Mouse (Mus musculus) heart, adult 2 months (tissue): ENCODE data around the gene Rcan1. TPM values are rescaled to one million over a fixed set of nuclear protein-coding genes. Genes with fewer than 3 reads are reported as not detected.

ENCODE experiments used
- DNase-seq, 2 experiments: peaks; one replicate each; pipeline ENCODE4 v3.0.0; 2021
- H3K27ac ChIP-seq: fragments of 200-600 bp; 2 replicates; pipeline ENCODE4 v1.8.1; 2022
- H3K27me3 ChIP-seq: fragments of 200-500 bp; 2 replicates; pipeline ENCODE4 v1.6.1; 2012; ENCODE audit warnings: mild to moderate bottlenecking, low read length, inconsistent platforms, mixed read lengths; ENCODE audit not compliant: control insufficient read depth, insufficient read depth
- H3K36me3 ChIP-seq: fragments of 200-500 bp; 2 replicates; pipeline ENCODE4 v1.6.1; 2012; ENCODE audit warnings: low read length, inconsistent platforms; ENCODE audit not compliant: control insufficient read depth, insufficient read depth
- H3K4me1 ChIP-seq: fragments of 200-500 bp; 2 replicates; pipeline ENCODE4 v1.6.1; 2011; ENCODE audit warnings: low read length; ENCODE audit not compliant: control insufficient read depth, insufficient read depth
- H3K4me3 ChIP-seq: fragments of 200-600 bp; 2 replicates; pipeline ENCODE4 v1.8.1; 2022
- H3K79me2 ChIP-seq: fragments of 200-500 bp; replicated peaks from 2 replicates; pipeline ENCODE4 v1.6.1; 2012; ENCODE audit warnings: mild to moderate bottlenecking, inconsistent platforms, low read length, moderate library complexity, mixed read lengths; ENCODE audit not compliant: control insufficient read depth, insufficient read depth
- H3K9ac ChIP-seq: fragments of 200-500 bp; 2 replicates; pipeline ENCODE4 v1.6.1; 2012; ENCODE audit warnings: low read depth, mild to moderate bottlenecking, control low read depth, inconsistent platforms, low read length, mixed read lengths
- CTCF ChIP-seq: fragments of 200-600 bp; IDR thresholded peaks from 2 replicates; pipeline ENCODE4 v1.8.1; 2022; ENCODE audit warnings: antibody characterized with exemption, mild to moderate bottlenecking, moderate library complexity
- EP300 ChIP-seq: fragments of 200-500 bp; IDR thresholded peaks from 2 replicates; pipeline ENCODE4 v1.6.1; 2011; ENCODE audit warnings: low read depth, low read length, control low read depth; ENCODE audit not compliant: insufficient read depth
- POLR2A ChIP-seq: fragments of 200-500 bp; IDR thresholded peaks from 2 replicates; pipeline ENCODE4 v1.6.1; 2011; ENCODE audit warnings: mild to moderate bottlenecking, low read depth, low read length, control low read depth; ENCODE audit not compliant: insufficient read depth
- WGBS: fragments of 180-500 bp; shearing (Covaris S2); methylation state at CpG from one replicate; pipeline ENCODE4 v1.1.7; 2018; 5-methylcytosine and 5-hydroxymethylcytosine counted together
- intact Hi-C: fragments of 180-260 bp; cut with DNase I; formaldehyde crosslinking; loops from one replicate; pipeline ENCODE4 v1.15.1; 2025
- polyA plus RNA-seq: library from polyadenylated mRNA; depleted of rRNA; stranded (reverse); fragments of >200 nt; gene quantifications from 2 replicates; pipeline ENCODE4 v1.2.3, GENCODE M21; 2012
- total RNA-seq, 2 experiments: library from RNA; stranded (reverse); gene quantifications; 2 replicates each; pipeline ENCODE4 v1.2.3; 2021

Gene Rcan1
- total and polyA plus RNA-seq, 3 experiments: 40.7 to 112 (median 63.0) TPM

- H3K4me1 ChIP-seq: no peaks in the 10 kb centered on the region
- H3K9ac ChIP-seq: peak overlapping the region; percentile 20
- intact Hi-C loops: no loop called here
- peak overlapping the region; percentile 37 for H3K4me3 ChIP-seq
- no peak for DNase-seq
- no peaks in the 10 kb centered on the region for H3K36me3 ChIP-seq
- peaks cover 9% of the 10 kb centered on the region; the same call in 1 of the 2 replicates for H3K27me3 ChIP-seq
- TF ChIP-seq EP300 (no peak), POLR2A (no peak), CTCF (no peak)
- under 1% methylated on average over 33 of the region's 34 CpGs for WGBS
- no peak overlapping the region for H3K27ac ChIP-seq
- no peaks in the 10 kb centered on the region for H3K79me2 ChIP-seq
Observed at GRCm38 (mm10) chr16:92498589-92498981, 27.9 kb upstream of the Rcan1 start.

GRCm38 (mm10) chr16:92497851-92498588, 27.4 kb upstream of the Rcan1 start:
- no peak for TF ChIP-seq CTCF
- TF ChIP-seq POLR2A: no peak
- no peak for TF ChIP-seq EP300
- Histone ChIP-seq H3K4me3 (peak overlapping the region; percentile 37; the same call in 1 of the 2 replicates), H3K79me2 (no peaks in the 10 kb centered on the region), H3K36me3 (no peaks in the 10 kb centered on the region), H3K4me1 (no peaks in the 10 kb centered on the region), H3K27ac (no peak overlapping the region), H3K27me3 (peaks cover 11% of the 10 kb centered on the region), H3K9ac (no peak overlapping the region)
- DNase-seq: no peak
- intact Hi-C loops: no loop called here
- WGBS: 21% methylated on average over 26 of the region's 26 CpGs

GRCm38 (mm10) chr16:92489356-92489755, 18.7 kb upstream of the Rcan1 start:
- H3K79me2 ChIP-seq: no peaks in the 10 kb centered on the region
- H3K27me3 ChIP-seq: peaks cover 2% of the 10 kb centered on the region
- H3K4me1 ChIP-seq: no peaks in the 10 kb centered on the region
- H3K27ac ChIP-seq: no peak overlapping the region
- intact Hi-C loops: no loop called here
- no peak overlapping the region for H3K4me3 ChIP-seq
- no peak overlapping the region for H3K9ac ChIP-seq
- no peaks in the 10 kb centered on the region for H3K36me3 ChIP-seq
- 51% methylated on average over 9 of the region's 9 CpGs for WGBS
- DNase-seq: no peak
- TF ChIP-seq CTCF: no peak
- no peak for TF ChIP-seq POLR2A
- no peak for TF ChIP-seq EP300

- peaks cover 2% of the 10 kb centered on the region for H3K27me3 ChIP-seq
- no peak overlapping the region for H3K27ac ChIP-seq
- intact Hi-C loops: no loop called here
- TF ChIP-seq CTCF (no peak), POLR2A (no peak), EP300 (no peak)
- H3K4me3 ChIP-seq: no peak overlapping the region
- H3K9ac ChIP-seq: no peak overlapping the region
- no peaks in the 10 kb centered on the region for H3K36me3 ChIP-seq
- H3K79me2 ChIP-seq: no peaks in the 10 kb centered on the region
- WGBS: 83% methylated on average over 5 of the region's 5 CpGs
- H3K4me1 ChIP-seq: no peaks in the 10 kb centered on the region
- no peak for DNase-seq
Observed at GRCm38 (mm10) chr16:92488456-92488855, 17.8 kb upstream of the Rcan1 start.

GRCm38 (mm10) chr16:92487489-92487888, 16.8 kb upstream of the Rcan1 start:
- Histone ChIP-seq H3K36me3 (no peaks in the 10 kb centered on the region), H3K27ac (no peak overlapping the region), H3K79me2 (no peaks in the 10 kb centered on the region), H3K4me1 (no peaks in the 10 kb centered on the region), H3K9ac (no peak overlapping the region), H3K4me3 (no peak overlapping the region), H3K27me3 (no peaks in the 10 kb centered on the region)
- intact Hi-C loops: loop anchor here (1.0 kb wide), 1 partner anchor 146 kb away; no protein-coding TSS in a partner anchor
- no peak for DNase-seq
- peak; percentile 66 for TF ChIP-seq CTCF
- TF ChIP-seq POLR2A: no peak
- TF ChIP-seq EP300: no peak
- WGBS: 48% methylated on average over 4 of the region's 4 CpGs

DNA sequence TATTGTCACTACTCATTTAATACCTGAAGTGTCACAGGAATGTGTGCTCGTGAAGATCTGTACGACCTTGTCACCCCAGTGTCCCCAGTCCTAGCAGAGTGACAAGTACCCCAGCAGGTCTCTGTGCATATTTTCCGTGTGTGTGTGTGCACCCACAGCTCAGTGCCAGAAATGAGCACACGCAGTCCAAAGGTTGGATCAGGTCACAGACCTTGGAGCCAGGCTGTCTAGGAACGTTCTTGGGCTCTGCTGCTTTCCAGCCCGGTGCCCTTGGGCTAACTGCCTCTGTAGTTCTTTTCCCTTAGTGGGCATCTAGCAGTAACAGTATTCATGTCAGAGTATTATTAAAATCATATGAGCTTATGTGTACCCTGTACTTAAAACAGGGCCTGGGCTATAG, 16.4 kb upstream of the Rcan1 start:
- no peak overlapping the region for H3K4me3 ChIP-seq
- intact Hi-C loops: loop anchor here (1.0 kb wide), 1 partner anchor 146 kb away; no protein-coding TSS in a partner anchor
- H3K36me3 ChIP-seq: no peaks in the 10 kb centered on the region
- H3K27me3 ChIP-seq: no peaks in the 10 kb centered on the region
- H3K9ac ChIP-seq: no peak overlapping the region
- no peak for DNase-seq
- H3K79me2 ChIP-seq: no peaks in the 10 kb centered on the region
- H3K27ac ChIP-seq: no peak overlapping the region
- 55% methylated on average over 6 of the region's 6 CpGs for WGBS
- TF ChIP-seq CTCF (no peak), POLR2A (no peak), EP300 (no peak)
- H3K4me1 ChIP-seq: no peaks in the 10 kb centered on the region
